Mouse (Mus musculus) midbrain, postnatal 0 days (tissue): Measurements from ENCODE around the gene Aurkaip1. TPM values are rescaled to one million over a fixed set of nuclear protein-coding genes. Genes with fewer than 3 reads are reported as not detected.
"Not testable (repeated sequence)": the region's sequence is repeated elsewhere in the genome, so short reads cannot be mapped to it uniquely, and the experiment has no call there.

Experiments
- ATAC-seq: fragments of 200-750 bp; cut with Nextera tagmentation; 2 replicates; pipeline ENCODE4 v1.8.0; 2017; ENCODE audit warnings: moderate number of reproducible peaks, mild to moderate bottlenecking, moderate TSS enrichment, moderate library complexity; ENCODE audit not compliant: low FRiP score
- DNase-seq: peaks from one replicate; pipeline ENCODE4 v3.0.0-alpha.2; 2015; ENCODE audit warnings: low spot score
- H3K27ac ChIP-seq: fragments of 300-500 bp; sonication (generic); 2 replicates; pipeline ENCODE4 v1.5.1; 2014; ENCODE audit warnings: low read depth, mild to moderate bottlenecking, low read length, mixed read lengths
- H3K27me3 ChIP-seq: fragments of 300-500 bp; sonication (generic); 2 replicates; pipeline ENCODE4 v1.6.1; 2014; ENCODE audit warnings: low read length, control low read depth, mixed read lengths; ENCODE audit not compliant: insufficient read depth
- H3K36me3 ChIP-seq: fragments of 300-500 bp; sonication (generic); 2 replicates; pipeline ENCODE4 v1.6.1; 2014; ENCODE audit warnings: low read length, control low read depth, mixed read lengths; ENCODE audit not compliant: insufficient read depth
- H3K4me1 ChIP-seq: fragments of 300-500 bp; sonication (generic); 2 replicates; pipeline ENCODE4 v1.6.1; 2014; ENCODE audit warnings: mild to moderate bottlenecking, control low read depth, antibody characterized with exemption, low read length, mixed read lengths; ENCODE audit not compliant: insufficient read depth
- H3K4me2 ChIP-seq: fragments of 300-500 bp; sonication (generic); 2 replicates; pipeline ENCODE4 v1.6.1; 2014; ENCODE audit warnings: low read depth, mild to moderate bottlenecking, low read length, mixed read lengths; ENCODE audit not compliant: poor library complexity, severe bottlenecking
- H3K4me3 ChIP-seq: fragments of 300-500 bp; sonication (generic); 2 replicates; pipeline ENCODE4 v1.5.1; 2014; ENCODE audit warnings: low read depth, mild to moderate bottlenecking, low read length, moderate library complexity
- H3K9ac ChIP-seq: fragments of 300-500 bp; sonication (generic); replicated peaks from 2 replicates; pipeline ENCODE4 v1.6.1; 2014; ENCODE audit warnings: mild to moderate bottlenecking, low read length, moderate library complexity, mixed read lengths; ENCODE audit not compliant: poor library complexity, severe bottlenecking
- H3K9me3 ChIP-seq: fragments of 300-500 bp; sonication (generic); 2 replicates; pipeline ENCODE4 v1.6.1; 2016; ENCODE audit warnings: low read length, control low read depth
- CTCF ChIP-seq: IDR thresholded peaks from 2 replicates; pipeline ENCODE4 v1.5.1; 2016; ENCODE audit warnings: antibody characterized with exemption, mild to moderate bottlenecking
- WGBS: fragments of 180-500 bp; shearing (Covaris S2); extraction: QIAGEN DNeasy Blood & Tissue Kit; methylation state at CpG from one replicate; pipeline ENCODE4 v1.1.7; 2014; 5-methylcytosine and 5-hydroxymethylcytosine counted together
- polyA plus RNA-seq: library from polyadenylated mRNA; unstranded; fragments of >200 nt; fragmentation: Nextera tagmentation; extraction: Ambion mirVana; gene quantifications from 2 replicates; pipeline ENCODE4 v1.2.1, GENCODE M21; 2015
- total RNA-seq: library from RNA; depleted of rRNA; stranded (reverse); fragments of >200 nt; gene quantifications from 2 replicates; pipeline ENCODE4 v1.2.3, GENCODE M21; 2014

Aurkaip1 gene
- total and polyA plus RNA-seq, 2 experiments from 2014 or later = 90.9 to 155 TPM

GRCm38 (mm10) chr4:155788300-155788699 lies 42.8 kb upstream of the Aurkaip1 start:
- Histone ChIP-seq H3K9ac (no peak overlapping the region), H3K4me2 (no peak overlapping the region), H3K27ac (no peak overlapping the region), H3K4me1 (peaks cover 6% of the 10 kb centered on the region; the same call in 1 of the 2 replicates), H3K27me3 (no peaks in the 10 kb centered on the region; the same call in 1 of the 2 replicates), H3K4me3 (no peak overlapping the region), H3K9me3 (no peaks in the 10 kb centered on the region), H3K36me3 (no peaks in the 10 kb centered on the region)
- 85% methylated on average over 3 of the region's 3 CpGs for WGBS
- no peak for TF ChIP-seq CTCF
- DNase-seq (no peak), ATAC-seq (no peak)

GRCm38 (mm10) chr4:155788833-155789232 lies 42.2 kb upstream of the Aurkaip1 start:
- not testable (repeated sequence) for ATAC-seq, H3K4me2 ChIP-seq, DNase-seq, H3K4me3 ChIP-seq, H3K27me3 ChIP-seq, H3K36me3 ChIP-seq, H3K27ac ChIP-seq, H3K4me1 ChIP-seq, H3K9ac ChIP-seq, H3K9me3 ChIP-seq
- WGBS = 81% methylated on average over 4 of the region's 4 CpGs

- Histone ChIP-seq H3K27me3 (no peaks in the 10 kb centered on the region; the same call in 1 of the 2 replicates), H3K4me3 (no peak within 1 kb of the TSS), H3K4me1 (peaks cover 4% of the 10 kb centered on the region; the same call in 1 of the 2 replicates), H3K9me3 (no peaks in the 10 kb centered on the region), H3K27ac (no peak within 1 kb of the TSS), H3K9ac (no peak within 1 kb of the TSS), H3K4me2 (no peak within 1 kb of the TSS), H3K36me3 (no peaks in the 10 kb centered on the region)
- WGBS = 63% methylated on average over 3 of the region's 3 CpGs
- no peak for DNase-seq
- no peak for ATAC-seq
- no peak for TF ChIP-seq CTCF
These were observed 41.0 kb upstream of the Aurkaip1 start, which contains the start of gene Ankrd65 for GRCm38 (mm10) chr4:155790021-155790489. TSS of gene Ankrd65 (plus strand) at chr4:155790439.

GRCm38 (mm10) chr4:155790650-155791161 lies 40.4 kb upstream of the Aurkaip1 start:
- Histone ChIP-seq H3K27me3 (no peaks in the 10 kb centered on the region; the same call in 1 of the 2 replicates), H3K4me3 (no peak overlapping the region), H3K9ac (no peak overlapping the region), H3K9me3 (no peaks in the 10 kb centered on the region), H3K4me1 (no peaks in the 10 kb centered on the region), H3K27ac (no peak overlapping the region), H3K4me2 (no peak overlapping the region), H3K36me3 (no peaks in the 10 kb centered on the region)
- ATAC-seq (no peak), DNase-seq (no peak)
- 67% methylated on average over 3 of the region's 3 CpGs for WGBS
- TF ChIP-seq CTCF = no peak

- Histone ChIP-seq H3K4me3 (no peak overlapping the region), H3K27ac (no peak overlapping the region), H3K9ac (no peak overlapping the region), H3K27me3 (no peaks in the 10 kb centered on the region; the same call in 1 of the 2 replicates), H3K9me3 (no peaks in the 10 kb centered on the region), H3K4me2 (no peak overlapping the region), H3K4me1 (no peaks in the 10 kb centered on the region), H3K36me3 (no peaks in the 10 kb centered on the region)
- no peak for ATAC-seq
- no peak for DNase-seq
- no peak for TF ChIP-seq CTCF
- 78% methylated on average over 24 of the region's 24 CpGs for WGBS
These were observed 39.7 kb upstream of the Aurkaip1 start for GRCm38 (mm10) chr4:155791240-155791933.

- no peak for DNase-seq
- H3K9me3 ChIP-seq = no peaks in the 10 kb centered on the region
- H3K27ac ChIP-seq = no peak overlapping the region
- no peaks in the 10 kb centered on the region; the same call in 1 of the 2 replicates for H3K27me3 ChIP-seq
- no peak for ATAC-seq
- WGBS = 82% methylated on average over 2 of the region's 2 CpGs
- H3K4me1 ChIP-seq = no peaks in the 10 kb centered on the region
- no peak overlapping the region for H3K4me3 ChIP-seq
- H3K4me2 ChIP-seq = no peak overlapping the region
- TF ChIP-seq CTCF = no peak
- no peak overlapping the region for H3K9ac ChIP-seq
- H3K36me3 ChIP-seq = no peaks in the 10 kb centered on the region
These were observed 37.3 kb upstream of the Aurkaip1 start for GRCm38 (mm10) chr4:155793730-155794129.
